Mouse (Mus musculus) brain, embryonic 14.5 days (tissue): ENCODE data around the gene Ldlrad3.

ENCODE experiments used
- CTCF ChIP-seq: fragments of 200-500 bp; IDR thresholded peaks from 2 replicates; pipeline ENCODE4 v1.5.1; 2012; ENCODE audit warnings: inconsistent platforms, mild to moderate bottlenecking, moderate library complexity, borderline replicate concordance; ENCODE audit not compliant: insufficient read depth, insufficient read length; ENCODE audit errors: extremely low read depth
- POLR2A ChIP-seq: fragments of 200-500 bp; IDR thresholded peaks from 2 replicates; pipeline ENCODE4 v1.6.1; 2012; ENCODE audit warnings: mild to moderate bottlenecking, inconsistent platforms, borderline replicate concordance; ENCODE audit not compliant: poor library complexity, insufficient read depth, insufficient read length, severe bottlenecking; ENCODE audit errors: extremely low read depth

- TF ChIP-seq POLR2A: no peak
- no peak for TF ChIP-seq CTCF
Measured at GRCm38 (mm10) chr2:102103955-102104354, 82.2 kb downstream of the Ldlrad3 start.
